Comparison of ENCODE assay signal across 8 mouse cellular contexts in the genomic region with DNA sequence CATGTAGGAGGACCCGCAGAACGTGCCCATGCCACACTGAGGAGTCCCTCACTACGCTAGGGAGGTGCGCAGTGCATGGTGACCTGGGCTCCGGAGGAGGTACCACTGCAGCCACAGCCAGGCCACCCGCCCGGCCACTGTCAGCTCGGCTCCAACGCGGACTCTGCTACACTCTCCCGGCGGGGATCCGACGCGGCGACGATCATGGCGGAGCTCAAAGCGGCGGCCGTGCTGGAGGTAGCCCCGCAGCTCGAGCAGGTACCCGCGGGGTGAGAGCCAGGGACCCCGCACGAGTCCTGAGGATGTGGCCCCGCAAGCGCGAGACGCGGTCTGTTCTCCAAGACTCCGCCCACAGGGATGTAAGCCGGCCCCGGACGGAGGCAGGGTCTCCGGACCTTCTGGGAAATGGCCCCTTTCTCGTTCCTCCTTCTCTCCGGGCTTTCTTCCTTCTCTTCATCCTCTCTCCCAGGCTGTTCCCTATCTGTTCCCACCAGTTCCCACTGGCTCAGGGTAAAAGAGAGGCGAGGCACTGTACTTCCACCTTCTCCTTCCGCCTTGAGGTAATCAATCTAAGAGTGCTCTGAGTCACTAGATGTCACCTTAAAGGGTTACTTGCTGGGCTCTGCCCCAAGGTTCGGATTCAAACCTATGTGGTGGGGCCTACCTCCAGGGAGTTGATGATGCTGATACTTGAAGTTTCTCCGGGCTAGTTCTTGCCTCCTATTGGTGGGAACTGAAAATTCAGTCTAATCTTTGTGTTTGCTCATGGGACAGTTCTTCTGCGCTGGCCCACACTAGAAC. TPM values are rescaled to one million over a fixed set of nuclear protein-coding genes. Genes with fewer than 3 reads are reported as not detected.
DNase-seq lines count a peak whose midpoint lies in the region; ATAC-seq and TF ChIP-seq lines count a peak whose summit lies in the region.

No protein-coding gene starts in this region.

- 2% methylated on average over 44 of the region's 44 CpGs for WGBS in heart, embryonic 11.5 days (ENCODE audit: insufficient replicate concordance)
- 1% methylated on average over 44 of the region's 44 CpGs for WGBS in stomach, embryonic 16.5 days

- in situ Hi-C loops in CH12.LX (cut with MboI; ENCODE audit: low pct_ligation_motif_present, low pct_unique_long_range_greater_than_20kb, low sequenced_read_pairs): no loop called here

- TF ChIP-seq EP300 in CH12.LX (IDR thresholded peaks at IDR 0.05; ENCODE audit: low read length): no peak

- H3K79me2 ChIP-seq in CH12.LX (replicated peaks; ENCODE audit: control insufficient read depth, extremely low read depth, insufficient read depth, poor library complexity, severe bottlenecking): no peaks in the 10 kb centered on the region

- no peak for DNase-seq in heart, postnatal 25 days (ENCODE audit: low spot score)
- no peak for DNase-seq in CH12.LX (ENCODE audit: extremely low read depth)
- DNase-seq in heart, postnatal 4 days: peak; percentile 22
- peak; percentile 9 for DNase-seq in lung, postnatal 10 days
- DNase-seq in left cerebral cortex, postnatal 25 days (ENCODE audit: low spot score in 2 of 2): no peak

- H3K9ac ChIP-seq in heart, embryonic 11.5 days (ENCODE audit: low read depth, low read length): peak overlapping the region; percentile 77
- peak overlapping the region; percentile 5; the same call in 1 of the 2 replicates for H3K9ac ChIP-seq in CH12.LX (ENCODE audit: insufficient read depth, low read depth)
- peak overlapping the region; percentile 80 for H3K9ac ChIP-seq in stomach, embryonic 16.5 days (ENCODE audit: low read length)

- intact Hi-C loops in heart, postnatal 25 days (cut with DNase I): no loop called here
- intact Hi-C loops in left cerebral cortex, postnatal 25 days (cut with DNase I): no loop called here

- H3K4me1 ChIP-seq in heart, embryonic 11.5 days (ENCODE audit: control insufficient read depth, insufficient read depth, low read length): peaks cover 3% of the 10 kb centered on the region
- peaks cover 4 to 17% of the 10 kb centered on the region in 2 experiments; a peak in 3 of 4 replicates for H3K4me1 ChIP-seq in CH12.LX (ENCODE audit: control insufficient read depth in 1 of 2, insufficient read depth in 2 of 2)
- peaks cover 3% of the 10 kb centered on the region; the same call in 1 of the 2 replicates for H3K4me1 ChIP-seq in stomach, embryonic 16.5 days (ENCODE audit: control insufficient read depth, insufficient read depth, low read length)

- TF ChIP-seq POLR2A in CH12.LX (IDR thresholded peaks at IDR 0.05; ENCODE audit: low read depth, low read length): no peak

- dilution Hi-C loops in CH12.LX (cut with MboI; ENCODE audit: extremely low pct_ligation_motif_present, extremely low pct_unique_long_range_greater_than_20kb, low sequenced_read_pairs): no loop called here

- no peaks in the 10 kb centered on the region for H3K36me3 ChIP-seq in heart, embryonic 11.5 days (ENCODE audit: control insufficient read depth, insufficient read depth, low read length)
- no peaks in the 10 kb centered on the region for H3K36me3 ChIP-seq in CH12.LX (replicated peaks in 1 of 2; ENCODE audit: control insufficient read depth in 1 of 2, insufficient read depth in 1 of 2, low read length in 1 of 2)
- H3K36me3 ChIP-seq in stomach, embryonic 16.5 days (ENCODE audit: control insufficient read depth, insufficient read depth, low read length): no peaks in the 10 kb centered on the region

- ATAC-seq in heart, embryonic 11.5 days (replicated peaks; ENCODE audit: insufficient number of reproducible peaks, low FRiP score, low TSS enrichment): peak; percentile 49; the same call in 1 of the 2 replicates
- ATAC-seq in common myeloid progenitor, adult 5-6 weeks (replicated peaks; ENCODE audit: low read depth, poor library complexity, severe bottlenecking): peak; percentile 70
- peak; percentile 78 for ATAC-seq in stomach, embryonic 16.5 days (ENCODE audit: insufficient read depth, low FRiP score)

- H3K27me3 ChIP-seq in heart, embryonic 11.5 days (ENCODE audit: control insufficient read depth, insufficient read depth, low read length): peaks cover 9% of the 10 kb centered on the region
- H3K27me3 ChIP-seq in CH12.LX (replicated peaks): peaks cover 2% of the 10 kb centered on the region
- no peaks in the 10 kb centered on the region for H3K27me3 ChIP-seq in stomach, embryonic 16.5 days (ENCODE audit: control insufficient read depth, insufficient read depth, low read length)

- peak overlapping the region; percentile 90 for H3K4me2 ChIP-seq in heart, embryonic 11.5 days
- H3K4me2 ChIP-seq in CH12.LX (ENCODE audit: insufficient read depth, low read depth, poor library complexity, severe bottlenecking): peak overlapping the region; percentile 74
- H3K4me2 ChIP-seq in stomach, embryonic 16.5 days (ENCODE audit: low read depth, low read length): peak overlapping the region; percentile 62

- peak overlapping the region; percentile 69 for H3K4me3 ChIP-seq in heart, embryonic 11.5 days (ENCODE audit: low read depth, low read length)
- H3K4me3 ChIP-seq in CH12.LX (replicated peaks in 1 of 3; ENCODE audit: low read depth in 2 of 3, low read length in 2 of 3, poor library complexity in 1 of 3): peak overlapping the region; percentile 28 to 59 (median 40)
- peak overlapping the region; percentile 75 for H3K4me3 ChIP-seq in stomach, embryonic 16.5 days (replicated peaks; ENCODE audit: low read length)

- H3K9me3 ChIP-seq in heart, embryonic 11.5 days (replicated peaks; ENCODE audit: control insufficient read depth, low read length): peaks cover 3% of the 10 kb centered on the region; the same call in 1 of the 2 replicates
- peaks cover 5% of the 10 kb centered on the region for H3K9me3 ChIP-seq in CH12.LX (replicated peaks; ENCODE audit: low read length)
- no peaks in the 10 kb centered on the region for H3K9me3 ChIP-seq in stomach, embryonic 16.5 days (replicated peaks; ENCODE audit: control insufficient read depth, low read length)

- H3K27ac ChIP-seq in heart, embryonic 11.5 days (ENCODE audit: low read depth, low read length): no peak overlapping the region
- H3K27ac ChIP-seq in CH12.LX (ENCODE audit: insufficient read depth, low read depth): no peak overlapping the region
- H3K27ac ChIP-seq in stomach, embryonic 16.5 days (ENCODE audit: low read length): no peak overlapping the region; the same call in 1 of the 2 replicates

- peak in 1 of 2 experiments; percentile 28; a peak in 2 of 4 replicates for TF ChIP-seq CTCF in CH12.LX (conservative IDR thresholded peaks at IDR 0.05 in 1 of 2, IDR thresholded peaks at IDR 0.05 in 1 of 2; ENCODE audit: low read depth in 2 of 2, low read length in 2 of 2)

- no peak for TF ChIP-seq RAD21 in CH12.LX (IDR thresholded peaks at IDR 0.05; ENCODE audit: low read depth, low read length)

TF ChIP-seq in CH12.LX, 34 proteins besides CTCF, POLR2A, EP300 and RAD21:
- TF ChIP-seq PAX5 (IDR thresholded peaks at IDR 0.05; ENCODE audit: low read length): no peak
- TF ChIP-seq CHD1 (IDR thresholded peaks at IDR 0.05; ENCODE audit: low read depth, low read length): no peak
- TF ChIP-seq SMC3 (IDR thresholded peaks at IDR 0.05; ENCODE audit: low read depth, low read length): no peak
- no peak for TF ChIP-seq SIN3A (IDR thresholded peaks at IDR 0.05; ENCODE audit: low read length)
- no peak for TF ChIP-seq TBP (conservative IDR thresholded peaks at IDR 0.05; ENCODE audit: low read depth, low read length)
- TF ChIP-seq ELF1 (IDR thresholded peaks at IDR 0.05; ENCODE audit: low read depth, low read length): peak; percentile 29; the same call in 1 of the 2 replicates
- no peak for TF ChIP-seq E2F4 (IDR thresholded peaks at IDR 0.05; ENCODE audit: insufficient replicate concordance, low read depth, low read length)

RNA-seq across cellular contexts. Expression of a gene that starts 23.7 kb away (rescaled TPM):
- polyA plus RNA-seq in heart, embryonic 11.5 days (2014; fragmentation: Nextera tagmentation; extraction: Ambion mirVana): 32.6 and 34.2 TPM in 2 replicates
- 1 to 10 TPM; 5.1 to 7.1 TPM for total RNA-seq in heart, postnatal 25 days (2021)
- total RNA-seq in CH12.LX (2012; rRNA removed) (0.17 TPM in 2 replicates), CH12.LX (2014; rRNA removed) (0.17 TPM in 1 of 2 replicates, not detected in the other)
- 0.23 TPM in 1 of 2 replicates, not detected in the other for polyA plus RNA-seq in CH12.LX (2012; ENCODE audit: insufficient read length, low read depth)
- total RNA-seq in common myeloid progenitor, adult 5-6 weeks (2017): not detected in 2 replicates
- 10 to 100 TPM; 56.2 to 63.9 TPM for total RNA-seq in heart, postnatal 4 days (2021)
- polyA plus RNA-seq in stomach, embryonic 16.5 days (2015; fragmentation: Nextera tagmentation; extraction: Ambion mirVana): 129 and 137 TPM in 2 replicates
- total RNA-seq in left cerebral cortex, postnatal 25 days (2021): 1 to 10 TPM; 2.4 to 2.5 TPM

RNA-seq across cellular contexts. Expression of a gene that starts 51.7 kb away (rescaled TPM):
- polyA plus RNA-seq in heart, embryonic 11.5 days (2014; fragmentation: Nextera tagmentation; extraction: Ambion mirVana): 2.3 and 2.6 TPM in 2 replicates
- 1 to 10 TPM; 2.1 to 2.8 TPM for total RNA-seq in heart, postnatal 25 days (2021)
- total RNA-seq in CH12.LX (2012; rRNA removed): 8.4 and 8.8 TPM in 2 replicates
- 19.9 and 21.5 TPM in 2 replicates for total RNA-seq in CH12.LX (2014; rRNA removed)
- polyA plus RNA-seq in CH12.LX (2012; ENCODE audit: insufficient read length, low read depth): 19.3 and 19.6 TPM in 2 replicates
- 8.4 and 10.0 TPM in 2 replicates for total RNA-seq in common myeloid progenitor, adult 5-6 weeks (2017)
- total RNA-seq in heart, postnatal 4 days (2021): 1 to 10 TPM; 1.5 to 1.6 TPM
- 5.9 and 6.3 TPM in 2 replicates for polyA plus RNA-seq in stomach, embryonic 16.5 days (2015; fragmentation: Nextera tagmentation; extraction: Ambion mirVana)
- under 1 TPM; 0.80 to 0.87 TPM for total RNA-seq in left cerebral cortex, postnatal 25 days (2021)

Comparison
In these comparisons a context has a peak if more than half of its experiments do, and no peak if none do; other contexts are left out.
1. DNase-seq: peak in heart, postnatal 4 days (single experiment) and lung, postnatal 10 days (single experiment); none in heart, postnatal 25 days (single experiment), CH12.LX (single experiment) and left cerebral cortex, postnatal 25 days (0 of 2).
2. RNA of a gene that starts 23.7 kb away (total RNA-seq): 56.2 to 63.9 TPM in heart, postnatal 4 days; 5.1 to 7.1 TPM in heart, postnatal 25 days, 2.4 to 2.5 TPM in left cerebral cortex, postnatal 25 days, 0.17 TPM in CH12.LX and not detected in common myeloid progenitor, adult 5-6 weeks; every median in the first group is over 4 times any median in the second.
3. H3K9ac ChIP-seq: peak in every context shown above with its lines; median percentile 80 in stomach, embryonic 16.5 days; 77 in heart, embryonic 11.5 days; 5 in CH12.LX.
4. Peak in every context shown above with its lines, with median percentiles within 50 percentile points of each other: ATAC-seq, H3K4me2 ChIP-seq and H3K4me3 ChIP-seq.